Mouse (Mus musculus): ENCODE measurements around the gene Zdhhc19. TPM values are rescaled to one million over a fixed set of nuclear protein-coding genes. Genes with fewer than 3 reads are reported as not detected.

Gene Zdhhc19
- polyA plus RNA-seq, 1 experiment from 2014 or later, result not detected

DNA sequence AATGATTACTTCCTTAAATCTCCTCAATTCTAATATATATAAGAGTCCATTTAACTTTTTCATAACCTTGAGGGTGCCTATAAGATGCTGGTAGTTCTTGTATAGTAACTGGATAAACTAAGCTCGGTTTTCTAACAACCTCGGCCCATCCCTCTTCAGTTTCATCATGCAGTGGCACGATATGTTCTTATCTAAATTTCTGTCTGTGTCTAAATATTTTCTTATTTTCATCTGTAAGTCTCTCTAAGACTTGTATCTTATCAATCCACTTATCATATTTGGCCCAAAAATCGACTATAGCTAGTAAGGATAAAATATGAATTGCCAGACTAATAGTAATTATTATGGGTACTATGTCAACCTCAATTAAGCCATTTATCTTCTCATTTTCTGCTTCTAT, 90.4 kb downstream of the Zdhhc19 start:
- H3K27me3 ChIP-seq, result no peaks in the 10 kb centered on the region
- WGBS, result 84% methylated on average over 4 of the region's 4 CpGs
- no peak overlapping the region for H3K27ac ChIP-seq
- no peak overlapping the region for H3K4me2 ChIP-seq
- ATAC-seq (replicated peaks; ENCODE audit: low FRiP score), result no peak
- no peaks in the 10 kb centered on the region for H3K4me1 ChIP-seq
- no peak overlapping the region for H3K9ac ChIP-seq
- no peaks in the 10 kb centered on the region for H3K36me3 ChIP-seq
- H3K9me3 ChIP-seq (replicated peaks), result no peaks in the 10 kb centered on the region
- no peak overlapping the region for H3K4me3 ChIP-seq (replicated peaks)

DNA sequence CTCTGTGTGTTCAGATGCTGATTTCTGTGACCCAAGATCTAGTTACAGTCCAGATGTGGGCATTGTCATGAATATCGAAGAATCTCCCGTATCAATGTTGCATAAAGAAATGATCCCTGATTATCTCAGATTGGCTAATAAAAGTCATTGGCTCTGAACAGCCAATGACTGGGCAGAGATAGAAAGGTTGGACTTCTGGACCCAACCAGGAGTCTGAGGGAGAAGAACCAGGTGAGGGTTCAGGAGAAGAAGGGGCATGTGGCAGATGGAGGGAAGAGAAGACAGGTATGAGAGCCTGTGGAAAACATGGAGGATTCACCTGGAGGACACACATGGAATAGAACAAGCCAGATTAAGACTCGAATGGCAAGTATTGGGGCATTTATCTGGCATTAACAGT, 92.5 kb downstream of the Zdhhc19 start:
- Histone ChIP-seq H3K27ac (no peak overlapping the region), H3K27me3 (no peaks in the 10 kb centered on the region), H3K4me2 (no peak overlapping the region), H3K4me3 (replicated peaks) (no peak overlapping the region), H3K36me3 (no peaks in the 10 kb centered on the region), H3K4me1 (no peaks in the 10 kb centered on the region), H3K9me3 (replicated peaks) (no peaks in the 10 kb centered on the region), H3K9ac (no peak overlapping the region)
- WGBS, result 84% methylated on average over 3 of the region's 3 CpGs
- ATAC-seq (replicated peaks; ENCODE audit: low FRiP score), result no peak

GRCm38 (mm10) chr16:32591521-32591920, 95.5 kb downstream of the Zdhhc19 start:
- Histone ChIP-seq H3K27me3 (no peaks in the 10 kb centered on the region), H3K9ac (no peak overlapping the region), H3K4me2 (no peak overlapping the region), H3K4me1 (0 out of 2 replicates have a peak, but pooled peaks cover 5% of the 10 kb centered on the region), H3K9me3 (replicated peaks) (no peaks in the 10 kb centered on the region), H3K4me3 (replicated peaks) (no peak overlapping the region), H3K36me3 (no peaks in the 10 kb centered on the region), H3K27ac (no peak overlapping the region)
- 94% methylated on average over 8 of the region's 8 CpGs for WGBS
- no peak for ATAC-seq (replicated peaks; ENCODE audit: low FRiP score)

GRCm38 (mm10) chr16:32593283-32593805, 97.3 kb downstream of the Zdhhc19 start:
- H3K9ac ChIP-seq, result no peak overlapping the region
- no peak overlapping the region for H3K4me2 ChIP-seq
- no peaks in the 10 kb centered on the region for H3K9me3 ChIP-seq (replicated peaks)
- no peaks in the 10 kb centered on the region for H3K27me3 ChIP-seq
- peaks cover 9% of the 10 kb centered on the region; the same call in 1 of the 2 replicates for H3K4me1 ChIP-seq
- ATAC-seq (replicated peaks; ENCODE audit: low FRiP score), result no peak
- no peaks in the 10 kb centered on the region for H3K36me3 ChIP-seq
- H3K27ac ChIP-seq, result no peak overlapping the region
- 92% methylated on average over 5 of the region's 5 CpGs for WGBS
- H3K4me3 ChIP-seq (replicated peaks), result no peak overlapping the region

DNA sequence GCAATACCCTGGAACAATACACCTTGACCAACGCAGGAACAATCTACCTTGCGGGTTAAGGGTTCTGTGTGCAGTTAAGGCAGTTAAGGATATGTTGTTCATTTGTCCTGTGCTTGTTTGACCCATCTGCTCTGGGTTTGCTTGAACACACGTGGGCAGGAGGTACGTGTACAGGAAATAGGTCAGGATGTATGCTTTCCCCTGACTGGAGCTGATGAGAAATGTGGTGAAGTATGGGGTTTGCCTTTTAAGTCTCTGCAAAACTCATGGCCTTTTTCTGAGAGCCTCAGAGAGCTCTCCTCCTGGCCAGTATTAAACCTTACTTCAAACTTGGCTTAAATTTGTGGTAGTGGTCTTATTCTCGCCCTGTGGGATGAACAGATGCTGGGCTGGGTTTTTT, 97.9 kb downstream of the Zdhhc19 start:
- no peak for ATAC-seq (replicated peaks; ENCODE audit: low FRiP score)
- peaks cover 9% of the 10 kb centered on the region; the same call in 1 of the 2 replicates for H3K4me1 ChIP-seq
- no peaks in the 10 kb centered on the region for H3K9me3 ChIP-seq (replicated peaks)
- H3K27me3 ChIP-seq, result no peaks in the 10 kb centered on the region
- H3K4me2 ChIP-seq, result no peak overlapping the region
- H3K27ac ChIP-seq, result no peak overlapping the region
- H3K9ac ChIP-seq, result no peak overlapping the region
- no peak overlapping the region for H3K4me3 ChIP-seq (replicated peaks)
- H3K36me3 ChIP-seq, result no peaks in the 10 kb centered on the region
- WGBS, result 75% methylated on average over 5 of the region's 5 CpGs

- no peak for ATAC-seq (replicated peaks; ENCODE audit: low FRiP score)
- no peaks in the 10 kb centered on the region for H3K36me3 ChIP-seq
- H3K4me3 ChIP-seq (replicated peaks), result no peak overlapping the region
- H3K9ac ChIP-seq, result no peak overlapping the region
- H3K27me3 ChIP-seq, result no peaks in the 10 kb centered on the region
- H3K4me2 ChIP-seq, result no peak overlapping the region
- no peaks in the 10 kb centered on the region for H3K9me3 ChIP-seq (replicated peaks)
- 33% methylated on average over 5 of the region's 5 CpGs for WGBS
- peaks cover 9% of the 10 kb centered on the region; the same call in 1 of the 2 replicates for H3K4me1 ChIP-seq
- H3K27ac ChIP-seq, result no peak overlapping the region
Measured at GRCm38 (mm10) chr16:32594701-32595100, 98.6 kb downstream of the Zdhhc19 start.

DNA sequence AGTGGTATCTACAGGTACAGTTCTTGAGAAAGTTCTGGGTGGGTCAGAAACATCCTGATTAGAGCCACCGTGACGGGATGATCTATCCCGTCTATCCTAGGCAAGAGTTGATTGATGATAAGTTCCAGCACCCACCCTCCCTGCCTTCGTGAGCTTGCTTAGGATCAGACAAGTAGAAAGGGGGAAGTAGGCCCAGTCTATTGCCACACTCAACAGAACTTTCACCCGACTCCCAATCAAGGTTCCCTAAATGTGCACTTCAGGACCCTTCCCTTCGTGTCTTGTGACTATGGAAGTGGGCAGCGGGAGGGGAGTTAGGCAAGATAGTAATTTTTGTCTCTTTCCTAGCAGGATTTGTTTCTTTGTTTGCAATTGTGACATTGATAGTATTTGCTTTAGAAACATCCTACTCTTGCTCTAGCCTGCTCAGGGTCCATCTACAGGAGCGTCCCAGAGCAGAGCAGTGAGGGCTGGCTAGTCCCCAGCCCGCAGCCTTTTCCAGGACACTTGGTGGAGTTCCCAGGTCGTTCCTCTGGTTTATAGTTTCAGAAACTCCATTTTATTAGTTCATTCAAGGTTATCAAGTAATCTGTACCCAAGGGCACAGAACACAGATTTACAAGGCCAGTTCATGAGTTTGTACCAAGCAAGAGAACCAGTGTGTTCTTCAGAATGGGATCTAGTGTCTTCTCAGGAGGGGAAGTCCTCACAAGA, 99.2 kb downstream of the Zdhhc19 start:
- Histone ChIP-seq H3K9ac (no peak overlapping the region), H3K4me1 (peaks cover 9% of the 10 kb centered on the region; the same call in 1 of the 2 replicates), H3K27ac (no peak overlapping the region), H3K4me2 (no peak overlapping the region), H3K4me3 (replicated peaks) (no peak overlapping the region), H3K36me3 (no peaks in the 10 kb centered on the region), H3K27me3 (no peaks in the 10 kb centered on the region), H3K9me3 (replicated peaks) (no peaks in the 10 kb centered on the region)
- ATAC-seq (replicated peaks; ENCODE audit: low FRiP score), result no peak
- WGBS, result 82% methylated on average over 10 of the region's 10 CpGs

- H3K27me3 ChIP-seq, result no peaks in the 10 kb centered on the region
- H3K9ac ChIP-seq, result no peak overlapping the region
- no peak for ATAC-seq (replicated peaks; ENCODE audit: low FRiP score)
- H3K27ac ChIP-seq, result no peak overlapping the region
- H3K4me1 ChIP-seq, result peaks cover 9% of the 10 kb centered on the region; the same call in 1 of the 2 replicates
- no peaks in the 10 kb centered on the region for H3K9me3 ChIP-seq (replicated peaks)
- no peak overlapping the region for H3K4me2 ChIP-seq
- H3K36me3 ChIP-seq, result no peaks in the 10 kb centered on the region
- WGBS, result 32% methylated on average over 4 of the region's 4 CpGs
- no peak overlapping the region for H3K4me3 ChIP-seq (replicated peaks)
Measured at GRCm38 (mm10) chr16:32597909-32598381, 101.9 kb downstream of the Zdhhc19 start.

- H3K9me3 ChIP-seq (replicated peaks), result no peaks in the 10 kb centered on the region
- H3K9ac ChIP-seq, result no peak overlapping the region
- no peak for ATAC-seq (replicated peaks; ENCODE audit: low FRiP score)
- no peaks in the 10 kb centered on the region for H3K36me3 ChIP-seq
- WGBS, result 93% methylated on average over 1 of the region's 1 CpGs
- H3K4me3 ChIP-seq (replicated peaks), result no peak overlapping the region
- no peak overlapping the region for H3K4me2 ChIP-seq
- peaks cover 9% of the 10 kb centered on the region; the same call in 1 of the 2 replicates for H3K4me1 ChIP-seq
- H3K27ac ChIP-seq, result no peak overlapping the region
- H3K27me3 ChIP-seq, result no peaks in the 10 kb centered on the region
Measured at GRCm38 (mm10) chr16:32599151-32599550, 103.1 kb downstream of the Zdhhc19 start.

GRCm38 (mm10) chr16:32602193-32602685, 106.2 kb downstream of the Zdhhc19 start:
- no peaks in the 10 kb centered on the region for H3K36me3 ChIP-seq
- H3K4me3 ChIP-seq (replicated peaks), result no peak overlapping the region
- H3K9ac ChIP-seq, result no peak overlapping the region
- 80% methylated on average over 3 of the region's 3 CpGs for WGBS
- H3K27ac ChIP-seq, result no peak overlapping the region
- no peaks in the 10 kb centered on the region for H3K9me3 ChIP-seq (replicated peaks)
- H3K4me2 ChIP-seq, result no peak overlapping the region
- peaks cover 4% of the 10 kb centered on the region; the same call in 1 of the 2 replicates for H3K4me1 ChIP-seq
- no peaks in the 10 kb centered on the region for H3K27me3 ChIP-seq
- ATAC-seq (replicated peaks; ENCODE audit: low FRiP score), result no peak

DNA sequence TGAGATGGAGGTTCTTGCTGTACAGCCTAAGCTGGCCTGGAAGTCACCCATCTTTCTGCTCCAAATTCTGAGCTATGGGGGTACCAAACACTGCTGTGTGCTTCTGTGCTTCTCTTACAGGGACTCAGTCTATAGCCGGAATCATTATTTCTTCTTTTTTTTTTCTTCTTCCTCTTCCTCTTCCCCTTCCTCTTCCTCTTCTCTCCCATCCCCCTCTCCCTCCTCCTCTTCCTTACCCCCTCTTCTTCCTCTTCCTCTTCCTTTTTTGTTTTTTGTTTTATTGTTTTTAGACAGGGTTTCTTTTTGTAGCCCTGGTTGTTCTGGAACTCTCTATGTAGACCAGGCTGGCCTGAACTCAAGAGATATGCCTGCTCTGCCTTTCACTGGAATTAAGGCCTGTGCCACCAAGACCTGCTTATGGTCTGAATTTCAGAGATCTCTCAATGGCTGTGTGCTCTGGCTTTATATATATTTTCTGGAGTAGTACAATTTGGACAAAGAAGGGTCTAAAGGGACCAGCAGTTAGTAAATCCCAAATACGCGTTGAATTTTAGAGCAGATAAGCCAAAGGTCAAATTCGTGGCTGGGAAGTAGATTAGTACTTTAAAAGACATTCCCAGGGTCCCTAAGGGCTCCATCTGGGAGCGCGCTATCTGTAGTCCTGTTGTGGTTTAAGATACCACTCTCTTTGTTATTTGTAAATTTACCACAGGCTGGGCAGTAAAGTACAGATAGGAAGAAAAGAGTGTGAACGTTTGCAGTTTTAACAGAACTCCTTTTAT, 111.7 kb downstream of the Zdhhc19 start:
- no peak overlapping the region for H3K9ac ChIP-seq
- H3K4me3 ChIP-seq (replicated peaks), result peak overlapping the region; percentile 87
- H3K36me3 ChIP-seq, result no peaks in the 10 kb centered on the region
- no peak for ATAC-seq (replicated peaks; ENCODE audit: low FRiP score)
- no peaks in the 10 kb centered on the region for H3K9me3 ChIP-seq (replicated peaks)
- no peaks in the 10 kb centered on the region for H3K27me3 ChIP-seq
- 49% methylated on average over 7 of the region's 7 CpGs for WGBS
- H3K4me2 ChIP-seq, result peak overlapping the region; percentile 87
- H3K4me1 ChIP-seq, result peaks cover 13% of the 10 kb centered on the region
- H3K27ac ChIP-seq, result peak overlapping the region; percentile 96

DNA sequence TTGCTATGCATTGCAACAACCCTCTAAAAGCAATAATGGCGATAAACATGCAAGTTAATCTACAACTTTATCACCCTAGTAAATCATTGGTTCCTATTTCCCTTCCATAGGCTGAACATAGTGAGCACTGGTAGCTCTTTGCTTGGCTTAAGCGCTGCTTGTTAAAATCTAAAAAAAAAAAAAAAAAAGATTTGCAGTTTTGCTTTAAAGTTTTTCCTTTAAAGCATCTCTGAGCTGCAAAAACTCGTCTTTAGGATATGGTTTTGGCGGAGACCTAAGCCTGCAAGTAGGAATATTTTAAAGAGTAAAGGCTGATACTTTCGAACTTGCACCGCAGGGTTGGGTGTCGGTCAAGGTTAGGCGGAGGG, 112.3 kb downstream of the Zdhhc19 start:
- H3K36me3 ChIP-seq, result no peaks in the 10 kb centered on the region
- H3K4me1 ChIP-seq, result peaks cover 13% of the 10 kb centered on the region
- WGBS, result 4% methylated on average over 8 of the region's 8 CpGs

More for the DNA sequence above, 112.3 kb downstream of the Zdhhc19 start:
- no peaks in the 10 kb centered on the region for H3K9me3 ChIP-seq (replicated peaks)
- H3K4me3 ChIP-seq (replicated peaks), result peak overlapping the region; percentile 87
- ATAC-seq (replicated peaks; ENCODE audit: low FRiP score), result no peak
- H3K9ac ChIP-seq, result peak overlapping the region; percentile 29; the same call in 1 of the 2 replicates
- H3K27ac ChIP-seq, result peak overlapping the region; percentile 96
- peak overlapping the region; percentile 87 for H3K4me2 ChIP-seq
- H3K27me3 ChIP-seq, result no peaks in the 10 kb centered on the region

Measured in kidney, embryonic 15.5 days (tissue).